Mouse (Mus musculus): Measurements from ENCODE around the gene Padi2.

The Padi2 gene

DNA sequence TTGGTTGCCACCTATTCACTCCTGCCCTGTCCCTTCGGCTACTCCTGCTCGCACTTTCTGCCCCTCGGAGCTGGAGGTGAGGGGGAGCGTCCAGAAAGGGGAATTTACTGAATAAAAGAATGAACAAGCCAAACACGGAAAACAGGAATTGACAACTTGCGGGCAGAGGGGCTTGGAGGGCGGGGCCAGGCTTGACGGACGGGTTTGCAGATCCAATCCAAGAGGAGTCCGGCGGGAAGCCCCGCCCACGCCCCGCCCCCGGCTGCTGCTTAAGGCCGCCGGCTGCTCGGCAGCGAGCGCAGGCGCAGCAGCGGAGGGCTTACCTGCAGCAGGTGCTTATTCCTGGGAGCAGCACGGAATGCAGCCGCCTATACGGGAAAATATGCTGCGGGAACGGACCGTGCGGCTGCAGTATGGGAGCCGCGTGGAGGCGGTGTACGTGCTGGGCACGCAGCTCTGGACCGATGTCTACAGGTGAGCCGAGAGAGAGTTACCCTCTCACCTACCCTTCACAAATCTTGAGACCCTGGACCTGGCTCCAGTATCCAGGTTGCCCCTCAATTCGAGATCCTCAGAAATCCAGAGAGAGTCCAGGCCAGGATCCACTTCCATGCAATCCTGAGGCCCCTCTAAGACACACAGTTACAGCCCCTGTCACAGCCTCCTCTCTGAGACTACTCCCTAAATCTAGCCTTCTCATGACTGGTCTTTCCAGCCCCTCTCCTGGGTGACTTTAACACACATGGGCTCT lies at the start of gene Padi2:
Padi2 (plus strand) TSS at position 269 of the 751 bp plus-strand sequence.
- DNase-seq = peak; percentile 70

DNA sequence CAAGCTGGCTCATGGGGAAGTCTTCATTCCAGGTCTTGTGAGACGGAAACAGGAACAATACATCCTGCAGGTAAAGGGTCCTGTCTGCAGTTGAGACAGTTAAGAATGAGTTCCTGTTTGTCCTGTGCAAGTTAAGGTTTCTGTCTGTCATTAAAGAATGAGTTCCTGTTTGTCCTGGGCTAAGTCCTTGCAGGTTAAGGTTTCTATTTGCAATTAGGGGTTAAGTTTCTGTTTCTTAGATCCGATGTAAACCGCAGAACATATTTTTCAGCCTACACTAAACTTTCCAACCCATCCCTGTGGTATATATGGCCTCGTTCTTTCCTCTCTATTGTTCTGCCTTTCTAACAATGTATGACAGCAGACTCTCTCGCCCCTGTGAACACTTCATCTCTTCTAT lies 49.1 kb upstream of the Padi2 start:
- no peak for DNase-seq

DNA sequence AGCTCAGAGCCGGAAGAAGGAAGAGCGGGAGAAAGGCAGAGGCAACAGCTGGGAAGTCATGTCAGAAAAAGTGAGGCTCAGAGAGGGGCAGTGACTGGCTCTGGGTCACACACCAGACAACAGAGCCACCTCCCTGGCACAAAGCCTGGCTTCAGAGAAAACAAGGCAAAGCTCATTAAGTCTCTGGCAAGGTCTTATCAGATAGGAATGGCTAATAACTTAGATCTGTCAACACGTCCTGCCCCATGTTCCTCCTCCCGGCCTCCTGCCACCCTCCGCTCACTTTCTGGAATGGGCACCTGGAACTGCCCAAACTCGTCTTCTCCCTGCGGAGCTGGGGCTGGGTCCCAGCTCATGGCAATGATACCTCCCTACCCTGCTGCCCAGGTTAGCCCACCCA lies 48.3 kb upstream of the Padi2 start:
- DNase-seq = no peak

DNA sequence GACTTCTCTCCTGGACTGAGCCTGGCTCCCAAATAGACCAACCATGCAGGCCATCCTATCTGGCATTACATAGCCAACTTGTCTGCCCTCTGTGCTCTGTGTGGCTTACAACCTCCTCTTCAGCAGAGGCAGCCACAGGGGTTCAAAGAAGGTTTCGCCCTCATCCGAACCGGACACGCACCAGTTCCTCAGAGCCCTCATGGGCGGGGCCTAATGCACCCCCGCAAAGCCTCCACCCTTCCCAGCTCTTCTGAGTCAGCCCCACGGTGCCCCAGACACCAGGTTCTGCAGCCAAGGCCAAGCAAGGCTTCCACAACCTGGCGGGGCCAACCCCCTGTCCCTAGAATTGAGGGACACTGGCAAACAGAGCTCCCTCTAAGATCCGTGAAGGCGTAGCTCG lies 46.9 kb upstream of the Padi2 start:
- DNase-seq = no peak

DNA sequence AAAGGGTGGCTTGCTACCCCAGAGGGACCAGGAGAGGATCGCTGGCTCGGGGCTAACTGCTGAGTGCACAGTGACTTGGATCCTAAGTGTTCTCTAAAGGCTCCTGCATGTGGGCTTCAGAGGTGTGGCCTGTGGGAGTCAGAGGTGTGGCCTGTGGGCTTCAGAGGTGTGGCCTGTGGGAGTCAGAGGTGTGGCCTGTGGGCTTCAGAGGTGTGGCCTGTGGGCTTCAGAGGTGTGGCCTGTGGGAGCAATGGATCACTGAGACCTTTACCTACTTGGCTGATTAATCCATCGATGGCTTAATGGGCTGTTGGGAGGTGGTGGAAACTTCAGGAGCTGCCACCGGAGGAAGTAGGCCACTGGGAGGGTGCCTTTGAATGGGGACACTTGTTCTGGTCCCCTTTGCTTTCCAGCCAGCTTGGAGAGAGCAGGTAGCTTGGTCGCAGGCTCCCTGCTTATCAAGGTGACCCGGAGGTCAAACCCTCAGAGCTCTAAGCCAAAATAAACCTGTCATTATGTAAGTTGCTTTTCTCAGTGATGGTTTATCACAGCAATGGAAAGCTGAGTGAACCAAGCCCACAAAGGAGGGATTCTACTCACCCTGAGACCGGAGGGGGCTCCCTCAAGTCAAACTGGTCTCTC lies 45.9 kb upstream of the Padi2 start:
- DNase-seq = peak; percentile 8

DNA sequence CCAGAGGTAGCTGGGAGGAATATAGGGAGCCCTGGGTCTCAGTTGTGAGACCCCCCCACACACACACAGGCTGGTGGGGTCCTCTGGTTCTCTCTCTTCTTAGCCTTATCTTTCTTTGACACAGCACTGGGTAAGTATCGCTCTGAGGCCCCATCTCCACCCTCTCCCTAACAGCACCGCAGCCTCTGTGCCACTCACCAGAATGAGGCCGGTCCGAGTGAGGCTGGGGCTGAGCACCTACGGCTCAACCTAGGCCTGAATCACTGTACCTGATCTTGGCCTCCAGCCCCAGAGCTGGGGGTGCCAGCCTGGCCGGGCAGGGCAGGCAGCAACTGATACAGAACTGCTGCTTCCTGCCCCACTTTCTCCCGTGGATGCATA lies 45.4 kb upstream of the Padi2 start:
- no peak for DNase-seq

DNA sequence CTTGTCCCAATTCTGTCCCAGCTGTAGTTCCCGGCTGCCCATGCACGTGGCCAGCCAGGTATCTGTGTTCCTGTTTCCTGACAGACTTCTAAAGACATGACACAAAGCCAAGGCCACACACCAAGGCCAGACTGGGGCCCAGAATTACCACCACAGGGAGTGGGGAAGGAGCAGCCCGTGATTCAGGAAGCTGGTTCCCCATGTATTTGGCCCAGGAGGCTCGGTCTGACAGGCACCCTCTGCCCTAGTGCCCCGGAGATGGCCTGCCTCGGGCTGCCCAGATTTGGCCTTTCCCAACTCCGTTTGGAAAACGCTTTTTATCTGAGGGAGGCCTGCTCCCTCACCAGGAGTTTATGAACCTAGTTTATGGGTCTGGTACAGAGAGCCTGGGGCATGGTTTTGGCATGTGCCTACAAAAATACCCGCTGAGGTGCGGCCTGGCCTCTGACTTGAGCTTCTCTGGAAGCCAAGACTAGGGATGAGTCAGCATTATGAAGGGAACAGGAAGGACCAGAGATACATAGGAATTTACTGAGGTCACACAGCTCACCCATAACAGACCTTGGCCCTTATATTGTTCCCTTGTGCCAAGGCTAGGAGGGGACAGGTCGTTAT lies 44.0 kb upstream of the Padi2 start:
- no peak for DNase-seq

DNA sequence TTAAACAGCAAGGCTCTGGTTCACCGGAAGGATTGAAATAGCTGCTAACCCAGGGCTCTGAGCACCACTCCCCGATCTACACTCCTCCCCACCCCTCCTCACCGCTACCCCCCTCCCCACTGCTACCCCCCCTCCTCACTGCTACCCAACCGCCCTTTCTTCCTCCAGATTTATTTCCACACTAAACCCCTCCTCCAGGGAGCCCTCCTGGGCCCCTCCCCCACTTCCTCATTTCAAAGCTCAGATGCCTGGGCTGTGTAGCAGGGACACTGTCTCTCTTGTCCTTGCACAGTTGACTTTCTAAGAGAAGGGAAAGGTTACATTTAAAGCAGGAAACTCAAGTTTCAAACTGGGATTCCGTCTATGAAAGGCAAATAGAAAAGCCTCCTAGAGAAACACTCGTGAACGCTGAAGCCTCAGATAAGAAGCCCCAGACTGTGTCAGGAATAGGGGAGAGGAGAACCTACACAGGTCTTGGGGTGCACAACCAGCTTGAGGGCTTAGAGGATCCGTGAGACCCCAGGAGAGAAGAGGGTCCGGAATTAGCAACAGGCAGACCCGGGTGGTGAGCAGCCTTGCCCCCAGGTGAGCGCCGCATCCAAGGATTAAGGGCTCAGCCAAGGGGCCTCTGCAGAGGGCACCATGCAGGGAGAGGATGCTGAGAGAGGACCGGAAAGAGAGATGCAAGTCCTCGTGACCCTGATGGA lies 37.5 kb upstream of the Padi2 start:
- no peak for DNase-seq

DNA sequence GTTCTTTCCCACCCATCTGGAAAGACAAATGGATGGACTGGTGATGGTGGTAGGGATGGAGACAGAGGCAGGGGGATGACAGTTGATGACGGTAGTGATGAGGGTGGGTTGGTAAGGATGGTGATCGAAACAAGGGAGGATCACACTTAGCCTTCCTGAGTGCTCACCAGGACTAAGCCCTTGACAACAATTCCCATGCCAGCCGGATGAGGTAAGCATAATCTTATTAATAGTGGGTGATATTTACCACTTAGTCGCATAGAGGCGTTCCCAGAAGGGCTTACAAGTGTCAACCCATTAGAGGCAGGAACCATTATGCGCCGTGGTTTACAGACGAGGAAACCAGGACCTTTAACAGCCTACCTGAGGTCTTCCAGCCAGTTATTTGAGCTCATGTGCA lies 36.2 kb upstream of the Padi2 start:
- no peak for DNase-seq

DNA sequence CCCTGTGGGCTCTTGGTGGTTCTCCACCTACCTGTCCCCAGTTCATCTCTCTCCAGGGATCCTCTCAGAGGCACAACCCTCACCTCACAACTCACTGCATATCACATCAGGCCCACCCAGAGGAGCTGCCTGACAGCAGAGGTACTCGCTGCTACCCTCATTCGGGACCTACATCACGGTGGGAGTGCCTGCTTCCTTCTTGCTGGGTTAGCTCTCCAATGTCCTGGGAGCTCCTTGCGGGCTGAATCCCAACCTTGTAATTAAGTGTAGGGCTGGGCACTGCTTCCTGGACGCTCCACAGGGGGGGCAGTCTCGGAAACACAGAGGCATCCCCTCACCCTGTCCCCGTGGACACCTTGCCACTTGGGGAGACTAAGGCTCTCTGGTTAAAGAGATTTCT lies 35.3 kb upstream of the Padi2 start:
- DNase-seq = no peak

DNA sequence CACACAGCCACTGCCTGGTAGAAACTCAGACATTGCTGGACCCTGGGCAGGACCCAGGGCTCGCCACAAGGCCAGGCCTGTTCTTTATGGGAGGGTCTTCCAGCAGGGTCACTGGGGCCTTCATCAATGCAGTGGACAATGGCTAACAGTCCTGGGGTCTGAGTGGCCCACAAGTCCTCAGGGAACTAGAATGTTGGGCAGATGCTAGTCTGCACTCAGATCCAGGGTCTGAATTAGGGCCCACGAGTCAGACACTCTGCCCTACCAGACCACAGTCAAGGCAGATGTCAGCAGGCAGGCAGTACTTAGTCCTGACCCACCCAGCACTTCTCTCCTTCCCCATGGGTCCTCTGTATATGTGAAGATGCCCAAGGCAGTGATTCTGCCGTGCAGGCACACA lies 34.8 kb upstream of the Padi2 start:
- no peak for DNase-seq

DNA sequence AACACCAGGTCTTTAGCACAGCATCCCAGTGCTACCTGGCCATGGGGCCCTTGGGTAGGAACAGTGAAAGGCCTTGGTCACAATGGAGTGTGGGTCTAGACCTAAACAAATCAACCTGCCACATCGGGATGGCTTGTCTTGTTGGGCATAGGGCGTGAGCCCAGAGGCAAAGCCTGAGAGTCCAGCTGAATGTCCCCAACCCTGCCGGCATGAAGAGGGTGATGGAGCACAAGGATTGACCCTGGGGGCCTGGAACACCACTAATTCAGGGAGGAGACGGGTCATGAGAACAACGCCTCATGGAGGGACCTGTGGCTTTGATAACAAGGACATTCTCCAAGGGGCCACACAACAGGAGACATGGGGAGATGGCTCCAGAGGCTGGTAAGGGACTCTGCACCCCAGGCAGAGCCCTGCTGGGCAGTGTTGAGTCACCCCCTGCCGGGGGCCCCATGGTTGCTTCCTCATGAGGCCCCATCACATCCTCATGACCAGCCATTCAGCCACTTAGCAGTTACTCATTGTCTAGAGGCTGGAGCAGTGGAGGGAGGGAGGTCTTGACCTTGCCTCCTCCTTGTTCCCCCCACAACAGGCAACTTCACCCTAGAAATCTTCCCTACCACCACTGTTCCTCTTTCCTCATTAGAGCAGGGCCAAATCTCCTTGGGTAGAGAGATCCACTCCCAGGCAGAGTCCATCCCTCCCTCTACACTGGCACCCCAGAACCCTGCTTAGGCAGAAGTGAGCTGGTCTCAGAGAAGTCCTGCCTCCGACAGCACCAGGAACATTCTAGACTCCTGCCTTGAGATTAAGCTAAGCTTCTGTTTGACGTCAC lies 34.1 kb upstream of the Padi2 start:
- DNase-seq = no peak

DNA sequence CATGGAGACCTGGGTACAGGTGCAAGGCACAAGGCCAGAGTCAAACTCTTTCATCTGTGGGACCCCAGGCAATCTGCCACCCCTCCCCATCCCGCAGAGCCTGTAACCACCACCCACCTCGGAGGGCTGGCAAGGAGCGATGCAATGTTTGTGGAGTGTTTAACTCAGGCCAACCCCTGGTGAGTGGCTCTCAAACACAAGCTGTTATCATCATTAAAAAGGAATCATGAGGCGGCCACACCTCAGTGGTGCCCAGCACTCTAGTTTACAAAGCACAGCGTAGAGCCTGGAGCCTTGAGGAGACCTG lies 33.5 kb upstream of the Padi2 start:
- no peak for DNase-seq

DNA sequence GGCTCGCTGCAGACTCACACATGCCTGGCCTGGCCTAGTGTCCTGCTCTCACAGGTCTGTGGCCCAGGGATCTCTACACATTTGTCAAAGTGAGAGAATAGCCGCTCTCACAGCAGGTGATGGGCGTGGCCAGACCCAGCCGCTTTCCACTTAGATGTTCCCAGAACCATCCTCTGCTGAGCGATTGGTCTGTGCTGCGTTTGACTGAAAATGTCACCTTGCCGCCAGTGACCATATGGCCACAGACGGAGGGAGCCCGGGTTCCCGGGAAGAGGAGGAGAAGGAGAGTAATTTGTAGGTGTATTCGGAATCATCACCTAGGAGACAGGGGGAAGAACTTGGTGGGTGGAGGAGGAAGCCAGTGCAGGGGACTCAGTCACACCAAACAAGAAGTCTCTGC lies 33.1 kb upstream of the Padi2 start:
- no peak for DNase-seq

DNA sequence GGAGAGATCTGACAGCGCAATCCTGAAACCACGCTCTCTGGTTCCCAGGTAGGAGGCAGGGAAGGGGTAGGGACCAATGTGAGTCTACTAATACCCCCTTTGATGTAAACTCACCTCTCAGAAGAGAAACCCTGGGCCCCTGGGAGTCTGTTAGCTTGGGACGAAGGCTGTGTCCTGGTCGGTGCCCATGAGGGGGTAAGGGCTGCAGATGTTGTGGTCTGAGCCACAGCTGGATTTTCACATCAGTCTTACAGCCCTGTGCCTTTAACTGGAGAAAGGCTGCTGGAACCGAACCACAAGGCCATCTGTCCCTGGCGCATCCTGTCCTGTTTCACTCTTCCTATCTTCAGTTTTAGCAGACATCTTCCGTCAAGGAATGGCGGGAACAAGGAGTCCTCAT lies 30.0 kb upstream of the Padi2 start:
- no peak for DNase-seq

DNA sequence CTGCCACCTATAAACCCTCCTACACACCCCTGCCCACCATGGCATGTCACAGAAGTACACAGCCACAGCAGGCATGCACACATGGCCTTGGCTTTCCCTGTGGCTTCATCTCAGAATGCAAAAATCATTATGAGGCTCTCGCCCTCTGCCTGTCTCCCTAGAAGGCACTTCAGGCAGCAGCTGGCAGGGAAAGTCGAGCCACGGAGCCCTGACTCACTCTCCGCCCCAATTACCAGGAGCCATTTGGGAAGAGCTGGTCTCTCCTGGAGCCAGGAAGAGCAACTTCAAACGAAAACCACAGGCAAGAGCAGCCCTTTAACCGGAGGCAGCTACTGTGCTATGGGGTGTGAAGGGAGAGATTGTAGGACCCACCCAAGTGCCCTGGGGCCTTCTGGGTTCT lies 29.5 kb upstream of the Padi2 start:
- no peak for DNase-seq

DNA sequence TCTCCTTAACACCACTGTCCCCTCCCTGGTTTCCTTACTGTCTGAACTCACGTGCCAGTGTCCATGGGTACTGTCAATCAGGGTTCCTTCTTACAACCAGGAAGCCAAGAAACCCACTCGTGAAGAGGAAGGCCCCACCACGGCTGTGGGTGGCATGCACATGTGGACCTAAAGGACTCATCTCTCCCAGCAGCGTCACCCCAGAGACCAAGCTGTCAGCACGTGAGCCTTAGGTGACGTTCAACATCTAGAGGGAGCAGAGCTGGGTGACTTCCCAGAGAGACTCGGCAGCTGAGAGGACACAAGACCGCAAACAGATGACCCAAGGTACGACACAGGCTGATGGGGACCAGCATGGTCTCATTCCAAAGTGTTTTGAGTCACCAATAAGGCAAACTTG lies 28.7 kb upstream of the Padi2 start:
- DNase-seq = no peak

DNA sequence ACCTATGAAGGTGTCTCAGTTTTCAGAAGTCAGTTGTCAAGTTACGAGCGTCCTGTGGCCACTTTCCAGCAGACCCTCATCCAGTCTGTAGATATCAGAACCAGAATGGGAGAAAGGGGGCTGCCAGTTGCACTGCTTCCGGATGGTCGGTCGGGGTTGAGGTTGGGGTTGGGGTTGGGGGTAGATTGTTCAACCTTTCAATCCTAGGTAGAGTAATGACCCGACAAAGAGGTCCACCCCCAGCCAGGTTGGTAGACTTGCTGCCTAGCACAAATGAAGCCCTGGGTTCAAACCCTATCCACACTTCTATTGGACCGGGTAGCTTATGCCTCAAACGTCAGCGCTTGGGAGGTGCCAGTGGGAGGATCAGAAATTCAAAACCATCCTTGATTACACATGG lies 27.5 kb upstream of the Padi2 start:
- DNase-seq = no peak

DNA sequence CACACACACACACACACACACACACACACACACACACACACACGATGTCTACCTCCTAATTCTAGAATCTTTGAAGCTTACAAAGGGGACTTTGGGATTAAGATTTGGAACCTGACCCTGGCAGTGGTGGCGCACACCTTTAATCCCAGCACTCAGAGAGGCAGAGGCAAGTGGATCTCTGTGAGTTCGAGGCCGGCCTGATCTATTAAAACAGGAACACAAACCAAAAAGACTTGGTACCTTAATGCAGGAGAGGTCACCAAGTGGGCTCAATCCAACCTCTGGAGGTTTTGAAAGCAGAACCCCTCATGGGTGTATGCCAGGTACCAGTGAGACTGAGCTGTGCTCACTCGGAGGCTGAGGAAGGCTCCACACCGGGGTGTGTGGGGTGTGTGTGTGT lies 27.0 kb upstream of the Padi2 start:
- no peak for DNase-seq

DNA sequence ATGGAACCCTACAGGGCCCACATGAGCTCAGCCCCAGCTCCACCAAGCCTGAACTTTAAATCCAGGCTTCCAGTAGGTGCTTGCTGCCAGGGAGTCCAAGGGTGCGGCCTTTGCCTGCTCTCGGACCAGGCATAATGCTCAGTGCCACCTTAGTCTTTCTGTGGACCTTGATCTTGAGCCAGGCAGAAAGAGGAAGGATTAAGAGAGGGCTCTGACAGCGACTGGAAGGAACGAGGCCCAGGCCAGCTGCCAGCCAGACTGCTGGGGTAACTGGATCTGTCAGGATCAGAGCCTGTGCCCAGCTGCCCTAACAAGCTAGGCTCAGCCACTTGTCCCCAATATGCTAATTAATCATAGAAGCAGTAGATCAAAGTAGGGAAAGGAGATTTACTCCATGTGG lies 26.4 kb upstream of the Padi2 start:
- peak; percentile 85 for DNase-seq

DNA sequence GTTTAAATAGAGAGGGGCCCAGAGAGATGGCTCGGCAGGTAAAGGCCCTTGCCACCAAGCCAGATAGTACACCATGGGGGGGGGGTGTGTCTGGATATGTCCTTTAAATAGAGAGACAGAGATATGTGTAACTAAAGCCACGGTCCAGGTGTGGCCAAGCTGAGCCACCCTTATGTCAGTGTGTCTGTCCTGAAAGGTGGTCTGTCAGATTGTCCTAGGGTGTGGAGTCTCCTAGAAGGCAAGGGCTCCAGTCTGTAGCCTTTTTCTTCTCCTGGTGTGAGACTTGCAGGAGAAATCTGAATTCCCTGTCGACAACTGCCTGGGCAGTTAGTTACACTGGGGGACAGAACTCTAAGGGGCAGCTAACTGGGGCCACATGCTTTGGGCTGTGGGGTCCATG lies 25.9 kb upstream of the Padi2 start:
- no peak for DNase-seq

DNA sequence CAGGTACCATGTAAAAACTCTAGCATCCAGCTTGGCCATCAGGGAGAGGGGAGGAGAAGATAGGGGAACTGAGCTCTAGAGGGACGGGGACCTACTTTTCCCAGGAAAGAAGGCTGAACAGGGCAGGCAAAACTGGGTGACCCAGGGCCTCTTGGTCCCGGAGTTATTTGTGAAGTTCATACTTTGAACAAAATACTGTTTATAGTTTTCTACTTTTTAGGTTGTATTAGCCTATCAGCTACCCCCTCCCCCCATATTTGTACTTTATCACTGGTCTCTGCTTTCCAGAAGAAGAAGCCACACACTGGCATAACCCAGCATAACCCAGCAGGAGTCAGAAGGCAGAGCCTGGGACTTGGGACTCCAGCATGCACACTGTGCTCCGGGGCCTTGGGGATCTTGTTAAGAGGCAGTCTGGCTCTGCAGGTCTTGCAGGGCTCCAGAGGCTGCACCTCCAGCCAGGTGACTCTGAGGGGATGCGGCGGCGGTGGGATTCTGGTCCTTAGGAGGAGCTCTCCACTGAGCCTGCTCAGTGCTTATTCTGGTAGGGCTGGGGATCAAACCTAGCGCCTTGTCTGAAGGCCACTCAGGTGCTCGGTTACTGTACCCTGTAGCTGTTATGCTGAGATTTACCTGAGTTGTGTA lies 25.0 kb upstream of the Padi2 start:
- DNase-seq = no peak

DNA sequence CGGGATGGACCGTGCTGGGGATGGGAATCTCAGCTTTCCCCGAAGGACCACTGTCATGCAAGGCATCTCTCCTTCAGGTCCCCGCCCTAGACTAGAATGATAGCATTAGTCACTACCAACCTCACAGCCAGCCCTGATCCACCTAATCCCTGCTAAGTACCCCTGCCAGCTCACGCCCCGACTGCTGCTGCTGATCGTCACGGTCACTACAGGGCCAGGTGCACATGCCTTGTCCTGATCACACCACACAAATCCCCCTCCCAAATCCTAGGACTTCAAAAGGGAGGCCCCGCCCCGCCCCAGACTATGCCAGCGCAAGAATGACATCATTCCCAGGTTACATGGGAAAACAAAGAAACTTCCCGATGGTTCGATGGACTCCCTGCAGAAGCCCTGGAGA lies 24.4 kb upstream of the Padi2 start:
- DNase-seq = no peak

All from kidney, adult 9 months (tissue).